Mouse (Mus musculus) neural tube, embryonic 13.5 days (tissue): ENCODE results near the gene Dctn2. TPM values are rescaled to one million over a fixed set of nuclear protein-coding genes. Genes with fewer than 3 reads are reported as not detected.

Source experiments
- ATAC-seq: fragments of 200-750 bp; cut with Nextera tagmentation; 2 replicates; pipeline ENCODE4 v1.8.0; 2017; ENCODE audit warnings: low read depth, mild to moderate bottlenecking, moderate TSS enrichment, moderate library complexity
- H3K27ac ChIP-seq: fragments of 300-500 bp; sonication (generic); replicated peaks from 2 replicates; pipeline ENCODE4 v1.5.1; 2015; ENCODE audit warnings: moderate library complexity, mild to moderate bottlenecking, inconsistent platforms
- H3K27me3 ChIP-seq: fragments of 300-500 bp; sonication (generic); 2 replicates; pipeline ENCODE4 v1.6.1; 2015; ENCODE audit warnings: mild to moderate bottlenecking, inconsistent platforms
- H3K36me3 ChIP-seq: fragments of 300-500 bp; sonication (generic); 2 replicates; pipeline ENCODE4 v1.6.1; 2015; ENCODE audit warnings: mild to moderate bottlenecking, inconsistent platforms
- H3K4me1 ChIP-seq: fragments of 300-500 bp; sonication (generic); replicated peaks from 2 replicates; pipeline ENCODE4 v1.6.1; 2015; ENCODE audit warnings: inconsistent platforms
- H3K4me2 ChIP-seq: fragments of 300-500 bp; sonication (generic); 2 replicates; pipeline ENCODE4 v1.6.1; 2015; ENCODE audit warnings: inconsistent platforms, mild to moderate bottlenecking, moderate library complexity
- H3K4me3 ChIP-seq: fragments of 300-500 bp; sonication (generic); 2 replicates; pipeline ENCODE4 v1.5.1; 2015; ENCODE audit warnings: mild to moderate bottlenecking, inconsistent platforms
- H3K9ac ChIP-seq: fragments of 300-500 bp; sonication (generic); 2 replicates; pipeline ENCODE4 v1.6.1; 2015; ENCODE audit warnings: moderate library complexity, mild to moderate bottlenecking, inconsistent platforms
- H3K9me3 ChIP-seq: fragments of 300-500 bp; sonication (generic); 2 replicates; pipeline ENCODE4 v1.6.1; 2016; ENCODE audit warnings: inconsistent platforms
- WGBS: fragments of 180-500 bp; shearing (Covaris S2); methylation state at CpG from one replicate; pipeline ENCODE4 v1.1.7; 2015; 5-methylcytosine and 5-hydroxymethylcytosine counted together
- polyA plus RNA-seq: library from polyadenylated mRNA; unstranded; fragments of >200 nt; fragmentation: Nextera tagmentation; extraction: Ambion mirVana; gene quantifications from 2 replicates; pipeline ENCODE4 v1.2.1, GENCODE M21; 2015

Dctn2 gene
- polyA plus RNA-seq, 1 experiment from 2014 or later = 322 TPM

- ATAC-seq = no peak
- Histone ChIP-seq H3K4me2 (no peak overlapping the region), H3K4me3 (no peak overlapping the region), H3K9me3 (no peaks in the 10 kb centered on the region), H3K9ac (no peak overlapping the region), H3K27ac (no peak overlapping the region), H3K36me3 (peaks cover 89% of the 10 kb centered on the region), H3K27me3 (no peaks in the 10 kb centered on the region), H3K4me1 (no peaks in the 10 kb centered on the region)
- 42% methylated on average over 9 of the region's 9 CpGs for WGBS
Observed at GRCm38 (mm10) chr10:127236541-127236940, 29.6 kb upstream of the Dctn2 start.

GRCm38 (mm10) chr10:127238241-127238824 is 27.8 kb upstream of the Dctn2 start:
- 69% methylated on average over 18 of the region's 18 CpGs for WGBS
- H3K9ac ChIP-seq = no peak overlapping the region
- no peak overlapping the region for H3K4me3 ChIP-seq
- no peak overlapping the region for H3K27ac ChIP-seq
- no peaks in the 10 kb centered on the region for H3K4me1 ChIP-seq
- peaks cover 91% of the 10 kb centered on the region for H3K36me3 ChIP-seq
- no peak overlapping the region for H3K4me2 ChIP-seq
- no peaks in the 10 kb centered on the region for H3K9me3 ChIP-seq
- H3K27me3 ChIP-seq = no peaks in the 10 kb centered on the region
- ATAC-seq = no peak

- H3K4me2 ChIP-seq = no peak overlapping the region
- H3K27ac ChIP-seq = no peak overlapping the region
- H3K9ac ChIP-seq = no peak overlapping the region
- peaks cover 30% of the 10 kb centered on the region for H3K36me3 ChIP-seq
- peaks cover 1% of the 10 kb centered on the region; the same call in 1 of the 2 replicates for H3K4me1 ChIP-seq
- no peaks in the 10 kb centered on the region for H3K27me3 ChIP-seq
- ATAC-seq = no peak
- WGBS = 78% methylated on average over 5 of the region's 5 CpGs
- H3K9me3 ChIP-seq = no peaks in the 10 kb centered on the region
- H3K4me3 ChIP-seq = no peak overlapping the region
Observed at GRCm38 (mm10) chr10:127250810-127251209, 15.4 kb upstream of the Dctn2 start.

DNA sequence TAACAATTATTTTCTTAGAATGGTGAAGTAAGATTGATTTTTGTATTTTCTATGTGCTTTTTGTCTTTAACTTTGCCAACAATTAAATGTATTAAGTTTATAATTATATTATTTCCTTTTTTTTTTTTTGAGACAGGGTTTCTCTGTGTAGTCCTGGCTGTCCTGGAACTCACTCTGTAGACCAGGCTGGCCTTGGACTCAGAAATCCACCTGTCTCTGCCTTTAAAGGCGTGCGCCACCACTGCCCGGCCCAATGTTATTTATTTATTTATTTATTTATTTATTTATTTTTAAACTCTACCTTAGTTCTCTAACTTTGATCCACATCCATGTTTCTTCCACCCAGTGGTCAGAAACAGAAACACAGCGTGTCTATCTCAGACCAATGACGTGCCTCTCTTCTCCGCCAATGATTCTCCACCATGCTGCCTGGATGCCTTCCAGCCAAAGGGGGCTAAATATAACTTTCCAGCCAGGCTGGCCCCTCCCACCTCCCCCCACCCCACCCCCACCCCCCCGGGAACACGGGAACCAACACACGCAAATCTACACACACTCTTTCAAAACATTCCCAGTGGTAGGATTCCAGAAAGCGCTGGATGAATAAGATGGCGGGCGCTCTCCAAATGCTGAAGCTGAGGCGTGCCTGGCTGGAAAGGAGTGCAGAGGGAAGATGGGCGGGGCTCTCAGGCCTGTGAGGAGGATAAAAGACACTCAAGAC is 10.4 kb upstream of the Dctn2 start:
- Histone ChIP-seq H3K4me3 (no peak overlapping the region), H3K27me3 (no peaks in the 10 kb centered on the region), H3K9ac (no peak overlapping the region), H3K4me1 (peaks cover 47% of the 10 kb centered on the region), H3K4me2 (peak overlapping the region; percentile 33), H3K36me3 (peaks cover 16% of the 10 kb centered on the region), H3K9me3 (no peaks in the 10 kb centered on the region), H3K27ac (no peak overlapping the region)
- ATAC-seq = 0 out of 2 replicates have a peak, but pooled peaks have one; percentile 51
- WGBS = 26% methylated on average over 14 of the region's 14 CpGs

DNA sequence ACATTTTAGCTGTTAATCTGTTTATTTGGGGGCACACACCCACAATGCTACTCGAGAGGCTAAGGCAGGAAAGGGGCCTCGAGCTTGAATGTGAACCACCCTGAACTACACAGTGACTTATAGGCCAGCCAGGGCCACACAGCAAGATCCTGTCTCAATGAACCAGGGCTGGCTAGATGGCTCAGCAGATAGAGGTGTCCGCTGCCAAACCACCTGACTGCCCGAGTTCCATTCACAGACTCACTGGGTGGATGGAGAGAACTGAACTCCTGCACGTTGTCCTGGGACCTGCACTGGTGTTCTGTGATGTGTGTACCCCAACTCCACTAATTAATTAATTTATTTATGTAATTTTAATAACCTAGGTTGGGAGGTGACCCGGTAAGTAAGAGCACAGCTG is 8.4 kb upstream of the Dctn2 start:
- Histone ChIP-seq H3K27me3 (no peaks in the 10 kb centered on the region), H3K27ac (no peak overlapping the region), H3K36me3 (peaks cover 16% of the 10 kb centered on the region), H3K4me1 (peaks cover 60% of the 10 kb centered on the region), H3K4me2 (no peak overlapping the region), H3K9me3 (no peaks in the 10 kb centered on the region), H3K9ac (no peak overlapping the region), H3K4me3 (no peak overlapping the region)
- ATAC-seq = no peak
- 79% methylated on average over 6 of the region's 6 CpGs for WGBS

- WGBS = 84% methylated on average over 8 of the region's 8 CpGs
- Histone ChIP-seq H3K4me3 (peak overlapping the region; percentile 65; the same call in 1 of the 2 replicates), H3K27me3 (no peaks in the 10 kb centered on the region), H3K9ac (0 out of 2 replicates have a peak overlapping the region, but pooled peaks have one; percentile 22), H3K4me1 (peaks cover 66% of the 10 kb centered on the region), H3K9me3 (no peaks in the 10 kb centered on the region), H3K36me3 (peaks cover 16% of the 10 kb centered on the region), H3K4me2 (peak overlapping the region; percentile 82), H3K27ac (no peak overlapping the region)
- ATAC-seq = no peak
Observed at GRCm38 (mm10) chr10:127258489-127258888, 7.7 kb upstream of the Dctn2 start.

DNA sequence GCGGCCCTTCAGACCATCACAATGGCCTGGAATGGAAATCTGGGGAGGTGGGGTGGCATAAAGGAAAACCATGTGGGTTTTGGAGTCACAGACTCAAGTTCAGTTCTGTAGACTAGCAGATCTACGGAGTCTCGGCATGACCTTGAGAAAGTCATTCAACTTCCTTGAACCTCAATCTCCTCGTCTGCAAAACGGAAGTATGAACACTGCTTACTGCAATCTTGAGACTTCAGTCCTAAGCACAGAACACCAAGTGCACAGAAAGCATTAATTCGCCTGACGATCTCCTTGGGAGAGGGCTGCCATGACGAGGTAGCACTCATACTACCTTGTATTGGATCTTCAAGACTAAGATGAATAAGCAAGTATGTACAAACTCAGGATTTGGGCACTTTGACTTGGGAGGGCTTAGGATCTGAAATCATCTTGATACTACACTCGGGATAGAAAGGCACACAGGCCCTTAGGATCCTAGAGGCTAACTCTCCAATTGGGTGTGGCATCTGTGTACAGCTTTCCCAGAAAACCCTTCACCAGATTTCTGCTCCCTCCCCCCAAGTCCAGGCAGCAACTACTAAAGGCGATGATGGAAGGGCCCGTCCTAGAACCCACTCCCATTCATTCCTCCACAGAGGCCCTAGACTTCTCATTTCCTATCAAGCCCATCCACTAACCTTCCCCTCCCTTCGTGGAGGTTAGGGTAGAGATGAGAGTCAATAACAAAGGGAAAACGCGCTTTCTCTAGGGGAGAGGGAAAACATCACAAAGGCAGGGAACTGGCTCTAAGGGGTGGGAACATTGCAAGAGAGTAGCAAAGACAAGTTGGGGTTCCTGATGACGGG is 4.2 kb upstream of the Dctn2 start:
- no peak for ATAC-seq
- peak overlapping the region; percentile 65 for H3K4me3 ChIP-seq
- peaks cover 9% of the 10 kb centered on the region for H3K36me3 ChIP-seq
- peaks cover 4% of the 10 kb centered on the region for H3K27me3 ChIP-seq
- peaks cover 61% of the 10 kb centered on the region for H3K4me1 ChIP-seq
- peak overlapping the region; percentile 82 for H3K4me2 ChIP-seq
- peak overlapping the region; percentile 93 for H3K27ac ChIP-seq
- H3K9me3 ChIP-seq = no peaks in the 10 kb centered on the region
- WGBS = 58% methylated on average over 15 of the region's 15 CpGs
- peak overlapping the region; percentile 93 for H3K9ac ChIP-seq

DNA sequence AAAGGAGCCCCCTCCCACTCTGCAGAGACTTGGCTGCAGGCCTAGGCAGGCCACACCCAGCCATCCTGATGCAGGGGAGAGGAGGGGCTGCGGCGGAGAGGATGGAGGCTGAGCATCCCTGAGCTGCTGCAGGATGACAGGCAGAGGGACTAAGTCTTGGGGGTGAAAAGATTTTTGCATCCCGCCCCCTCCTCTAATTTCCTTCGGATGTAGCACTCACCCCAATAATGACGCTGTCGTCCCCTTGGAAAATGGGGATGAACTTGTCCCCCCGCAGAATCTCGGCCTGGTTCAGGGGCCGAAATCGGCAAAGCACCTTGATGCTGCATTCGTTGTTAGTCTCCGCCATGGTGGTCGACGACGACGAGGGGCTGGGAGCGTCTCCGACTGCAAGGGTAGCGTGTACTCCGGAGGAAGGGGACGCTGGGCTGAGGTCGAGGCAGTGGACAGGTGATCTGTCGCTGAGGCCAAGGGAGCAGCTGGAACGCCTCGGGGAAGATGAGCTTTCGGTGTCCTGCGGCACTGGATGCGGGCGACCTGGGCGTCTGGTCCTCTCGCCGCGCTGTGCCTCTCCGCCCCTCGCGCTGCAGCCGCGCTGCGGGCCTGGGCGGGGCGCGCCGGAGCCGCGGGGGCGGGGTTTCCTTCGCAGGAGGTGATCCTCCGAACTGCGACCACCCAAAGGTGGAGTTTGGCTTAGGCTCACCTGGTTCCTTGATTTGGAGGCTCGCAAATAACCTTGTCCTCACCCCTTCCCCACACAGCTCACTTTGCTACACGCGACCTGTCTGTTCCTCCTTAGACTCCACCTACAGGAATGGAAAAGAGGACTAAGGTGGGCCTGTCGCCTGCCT is 3.4 kb upstream of the Dctn2 start, which contains the start of gene Kif5a:
Kif5a (minus strand) TSS at position 801 of the 851 bp plus-strand sequence.
- H3K27ac ChIP-seq = peak within 1 kb of the TSS; percentile 93
- H3K4me1 ChIP-seq = peaks cover 64% of the 10 kb centered on the region
- ATAC-seq = peak; percentile 45
- peak within 1 kb of the TSS; percentile 82 for H3K4me2 ChIP-seq
- H3K36me3 ChIP-seq = peaks cover 1% of the 10 kb centered on the region; the same call in 1 of the 2 replicates
- WGBS = 1% methylated on average over 53 of the region's 53 CpGs
- H3K9me3 ChIP-seq = no peaks in the 10 kb centered on the region
- H3K9ac ChIP-seq = peak within 1 kb of the TSS; percentile 93
- peaks cover 4% of the 10 kb centered on the region for H3K27me3 ChIP-seq
- peak within 1 kb of the TSS; percentile 65 for H3K4me3 ChIP-seq

DNA sequence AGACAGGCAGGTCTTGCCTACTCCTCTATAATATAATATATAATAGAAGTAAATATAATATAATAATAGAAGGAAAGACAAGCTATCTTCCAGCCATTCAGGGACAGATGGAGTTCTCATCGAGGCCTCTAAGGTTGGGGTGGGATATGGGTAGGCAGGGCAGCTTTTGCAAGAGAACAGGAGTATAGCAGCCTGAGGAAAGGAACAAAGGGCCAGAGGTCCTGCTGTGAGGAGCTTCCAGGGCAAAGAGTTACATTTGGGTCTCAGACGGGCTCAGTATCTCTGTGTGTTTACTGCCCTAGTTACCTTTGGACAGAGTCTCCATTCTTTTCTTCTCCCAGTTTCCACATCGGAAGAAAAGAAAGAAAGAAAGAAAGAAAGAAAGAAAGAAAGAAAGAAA is 2.5 kb upstream of the Dctn2 start:
- 33% methylated on average over 3 of the region's 3 CpGs for WGBS
- peaks cover 65% of the 10 kb centered on the region for H3K4me1 ChIP-seq
- H3K36me3 ChIP-seq = peaks cover 8% of the 10 kb centered on the region
- peak overlapping the region; percentile 82 for H3K4me2 ChIP-seq
- peaks cover 4% of the 10 kb centered on the region for H3K27me3 ChIP-seq
- no peak for ATAC-seq
- peak overlapping the region; percentile 93; the same call in 1 of the 2 replicates for H3K27ac ChIP-seq
- H3K9me3 ChIP-seq = no peaks in the 10 kb centered on the region
- peak overlapping the region; percentile 65 for H3K4me3 ChIP-seq
- H3K9ac ChIP-seq = peak overlapping the region; percentile 93

GRCm38 (mm10) chr10:127264336-127264735 is 1.8 kb upstream of the Dctn2 start:
- ATAC-seq = no peak
- Histone ChIP-seq H3K4me3 (no peak overlapping the region), H3K27me3 (peaks cover 4% of the 10 kb centered on the region), H3K4me1 (peaks cover 65% of the 10 kb centered on the region), H3K36me3 (peaks cover 14% of the 10 kb centered on the region), H3K4me2 (no peak overlapping the region), H3K9ac (no peak overlapping the region), H3K27ac (no peak overlapping the region), H3K9me3 (no peaks in the 10 kb centered on the region)
- WGBS = 78% methylated on average over 8 of the region's 8 CpGs

- 70% methylated on average over 4 of the region's 4 CpGs for WGBS
- Histone ChIP-seq H3K9ac (no peak overlapping the region), H3K27me3 (peaks cover 4% of the 10 kb centered on the region), H3K4me3 (no peak overlapping the region), H3K36me3 (peaks cover 15% of the 10 kb centered on the region), H3K4me2 (no peak overlapping the region), H3K9me3 (no peaks in the 10 kb centered on the region), H3K4me1 (peaks cover 64% of the 10 kb centered on the region), H3K27ac (no peak overlapping the region)
- no peak for ATAC-seq
Observed at GRCm38 (mm10) chr10:127264971-127265370, 1.2 kb upstream of the Dctn2 start.
